Mouse (Mus musculus) ovary, postnatal 36 days (tissue): ENCODE measurements at regions not wholly inside any gene's neighbourhood (a gene's known extent, or its start where the extent isn't known, plus 50 kb on each side); places are given as distances from the start of the nearest gene placed in this dataset.

Experiments
- DNase-seq: peaks from one replicate; pipeline ENCODE4 v3.0.0; 2022; ENCODE audit warnings: low spot score, mixed read lengths

DNA sequence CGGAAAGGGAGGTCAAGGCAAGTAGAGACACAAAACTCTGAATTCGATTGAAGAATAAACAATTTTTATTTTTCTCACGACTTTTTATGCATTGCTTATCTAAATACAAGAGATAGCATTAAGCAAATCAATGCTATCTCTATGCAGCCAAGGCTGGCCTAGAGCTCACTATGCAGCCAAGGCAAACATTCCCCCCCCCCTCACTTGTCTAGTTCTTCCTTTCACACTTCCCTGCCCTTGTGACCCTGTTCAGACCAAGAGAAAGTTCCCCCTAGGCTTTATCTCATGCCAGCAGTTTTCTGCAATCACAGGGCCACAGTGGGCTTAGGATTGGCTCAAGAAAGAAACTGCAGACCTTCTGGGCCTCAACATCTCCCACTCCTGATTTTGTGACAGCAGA, 417.9 kb upstream of the Rag2 start:
- DNase-seq, result no peak

DNA sequence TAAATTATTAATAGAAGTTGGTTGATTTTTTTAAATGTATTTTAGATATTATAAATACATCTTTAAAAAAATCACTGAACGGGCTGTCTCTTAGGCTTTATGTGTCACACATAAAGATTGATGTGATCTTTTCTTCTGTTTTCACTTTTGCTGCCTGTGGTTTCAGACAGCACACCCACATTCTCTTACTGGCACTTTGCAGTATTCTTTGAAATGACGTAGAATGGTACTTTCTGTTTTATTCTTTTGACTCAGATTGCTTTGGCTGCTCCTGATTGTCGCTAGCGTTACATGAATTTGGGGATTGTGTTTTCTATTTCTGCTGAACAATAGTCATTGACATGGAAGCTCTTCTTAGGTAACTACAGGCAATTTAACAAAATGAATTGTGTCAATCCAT, 415.4 kb upstream of the Rag2 start:
- DNase-seq, result no peak

DNA sequence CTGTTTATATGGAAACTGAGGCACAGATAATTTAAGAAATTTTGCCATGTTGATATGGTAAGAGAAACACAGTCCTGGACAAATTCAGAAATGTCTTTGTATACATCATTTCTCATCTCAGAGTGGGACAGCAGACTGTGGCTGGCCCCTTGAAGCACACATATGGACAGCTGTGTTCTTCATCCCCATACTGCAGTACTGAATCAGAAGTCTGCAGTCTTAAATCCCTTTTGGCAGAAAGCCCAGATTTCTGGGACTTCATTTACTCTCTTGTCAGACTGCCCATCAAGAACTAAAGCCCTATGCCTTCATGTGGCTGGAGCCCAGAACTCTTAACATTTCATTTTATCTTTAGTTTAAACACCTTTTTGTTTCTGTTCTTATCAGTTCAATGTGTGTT, 403.8 kb upstream of the Rag2 start:
- no peak for DNase-seq

DNA sequence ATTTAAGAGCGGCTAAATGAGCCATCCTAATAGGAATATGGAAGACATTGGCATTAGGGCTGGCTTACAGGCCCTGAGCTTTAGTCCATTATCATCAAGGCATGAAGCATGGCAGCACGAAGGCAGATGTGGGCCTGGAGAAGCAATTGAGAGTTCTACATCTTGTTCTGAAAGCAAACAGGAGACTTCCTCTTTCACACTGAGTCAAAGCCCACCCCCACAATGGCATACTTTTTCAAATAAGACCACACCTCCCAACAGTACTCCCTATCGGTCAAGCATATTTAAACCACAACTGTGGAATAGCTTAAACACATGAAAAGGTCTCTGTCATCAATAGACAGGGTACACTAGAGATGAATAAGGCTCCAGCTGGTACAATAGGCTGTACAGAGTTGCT, 381.5 kb upstream of the Rag2 start:
- DNase-seq, result no peak

DNA sequence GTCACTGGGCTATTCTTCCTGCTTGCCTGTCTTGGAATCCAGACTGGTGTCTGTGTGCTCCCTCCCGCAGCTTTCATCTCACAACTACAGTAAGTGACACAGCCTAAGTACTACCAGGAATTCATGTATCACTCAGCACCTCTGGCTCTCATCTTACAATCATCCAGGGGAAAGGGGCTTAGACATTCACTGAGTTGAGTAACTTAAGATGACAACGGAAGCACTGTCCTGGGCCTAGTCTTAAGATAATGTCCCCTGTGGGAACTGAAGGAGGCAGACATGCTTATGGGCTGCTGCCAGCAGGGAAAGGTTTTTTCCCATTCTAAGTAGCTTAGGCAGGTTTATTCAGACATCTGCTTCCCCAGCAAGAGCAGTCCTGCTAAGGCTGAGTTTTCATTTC, 377.4 kb upstream of the Rag2 start:
- DNase-seq, result no peak

DNA sequence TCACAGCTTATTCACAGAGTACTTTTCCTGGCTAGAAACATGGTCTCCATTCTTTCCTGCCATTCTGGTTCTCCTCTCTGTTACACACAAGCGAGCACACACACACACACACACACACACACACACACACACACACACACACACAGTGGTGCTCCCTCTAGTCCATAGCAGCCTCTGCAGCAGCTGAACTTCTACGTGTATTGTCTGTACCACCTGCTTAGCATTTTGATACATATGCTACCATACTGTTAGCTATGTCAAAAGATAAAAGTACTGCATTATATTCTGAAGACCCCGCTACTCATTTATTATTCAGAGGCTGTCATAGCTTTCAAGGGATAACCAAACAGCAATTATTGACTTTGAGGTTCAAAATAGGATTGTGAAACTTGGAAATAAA, 372.3 kb upstream of the Rag2 start:
- DNase-seq, result no peak

DNA sequence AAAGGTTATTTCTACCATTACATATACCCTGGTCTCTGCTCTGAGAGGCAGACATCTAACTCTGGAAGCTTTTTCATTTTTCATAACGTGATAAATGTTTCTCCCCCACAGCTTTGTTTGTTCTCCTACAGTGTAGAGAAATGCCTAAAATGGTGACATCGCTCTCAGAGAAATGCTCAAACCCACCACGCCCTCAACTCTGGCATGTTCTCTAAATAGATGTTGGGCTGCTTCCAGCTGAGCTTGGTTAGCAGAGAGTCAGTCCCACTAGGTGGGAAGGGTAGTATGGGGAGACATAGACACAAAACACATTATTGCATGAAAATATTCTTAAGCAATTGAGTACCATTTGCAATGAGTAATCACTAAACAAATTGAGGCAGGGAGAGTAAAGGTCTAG, 368.1 kb upstream of the Rag2 start:
- DNase-seq, result no peak

DNA sequence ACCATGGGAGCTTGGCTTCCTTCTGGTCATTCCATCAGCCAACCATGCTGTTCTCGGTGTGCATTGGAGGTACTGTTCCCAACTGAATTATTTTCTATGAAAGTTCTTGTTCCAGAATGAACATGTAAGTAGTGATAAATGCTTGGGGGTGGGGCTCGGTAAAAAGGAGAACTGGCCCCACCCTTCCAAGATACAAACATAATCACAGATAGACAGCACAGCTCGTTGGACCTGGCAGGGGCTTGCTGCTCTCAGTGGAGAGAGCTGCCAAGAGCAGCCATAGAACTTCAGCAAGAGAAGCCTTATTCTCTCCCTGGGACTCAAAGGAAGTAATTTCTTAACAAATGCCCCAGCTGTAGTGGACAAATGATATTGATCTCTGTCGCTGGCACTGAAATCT, 360.6 kb upstream of the Rag2 start:
- DNase-seq, result no peak

DNA sequence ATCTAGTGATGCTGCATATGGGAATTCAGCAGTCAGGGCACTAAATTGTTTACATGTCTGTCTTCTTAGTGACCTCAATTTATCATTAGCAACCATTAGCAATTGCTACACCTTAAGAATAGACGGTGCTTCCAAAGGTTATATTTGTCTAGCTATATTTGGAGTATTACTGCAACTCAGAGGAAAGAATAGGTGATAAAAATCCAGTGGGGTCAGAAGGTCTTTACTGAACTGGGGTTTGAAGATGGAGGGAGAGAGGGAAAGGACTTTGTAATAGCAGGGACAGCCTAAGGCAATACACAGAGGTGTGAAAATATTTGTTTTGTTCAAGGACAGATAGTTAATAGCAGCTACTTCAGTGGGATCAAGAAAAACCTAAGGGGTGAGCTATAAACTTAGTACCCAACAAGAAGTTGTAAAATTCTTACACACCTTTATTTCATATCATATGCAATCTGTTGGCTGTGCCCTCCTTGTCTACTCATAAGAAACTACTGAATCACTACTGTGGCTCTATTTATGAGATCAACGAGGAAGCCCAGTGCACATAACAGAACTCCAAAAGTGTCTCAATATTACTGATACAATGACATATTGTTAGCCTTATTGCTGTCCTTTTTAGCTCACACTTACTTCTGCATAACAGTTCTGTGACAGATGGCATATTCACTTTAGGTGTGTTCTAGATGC, 357.7 kb upstream of the Rag2 start:
- DNase-seq, result no peak

DNA sequence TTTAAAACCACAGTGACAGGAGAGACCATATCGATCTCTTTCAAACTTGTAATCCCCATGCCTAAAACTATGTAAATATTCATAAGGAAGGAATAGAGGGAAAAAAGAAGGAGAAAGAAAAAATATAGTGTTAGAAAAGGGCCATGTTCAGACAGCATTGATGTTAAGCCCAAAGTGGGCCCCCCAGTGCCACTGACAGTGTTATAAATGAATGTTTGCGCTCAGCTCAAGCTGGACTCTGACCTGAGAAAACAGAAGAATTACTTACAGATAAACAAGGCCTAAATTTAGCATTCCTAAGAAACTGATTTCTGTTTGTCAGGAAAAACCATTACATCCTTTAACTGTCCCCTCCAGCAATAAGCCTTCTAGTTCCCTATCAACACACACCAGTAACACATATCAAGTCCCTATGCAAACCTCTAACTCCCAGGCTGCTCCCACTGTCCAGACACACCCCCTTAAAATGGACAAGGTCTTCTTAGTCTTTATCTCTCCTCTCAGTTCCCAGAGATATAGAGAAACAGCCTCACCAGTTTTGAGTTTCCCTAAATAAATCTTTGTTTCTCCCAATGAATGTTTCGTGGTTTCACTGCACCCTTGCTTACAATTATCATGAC, 350.4 kb upstream of the Rag2 start:
- no peak for DNase-seq

DNA sequence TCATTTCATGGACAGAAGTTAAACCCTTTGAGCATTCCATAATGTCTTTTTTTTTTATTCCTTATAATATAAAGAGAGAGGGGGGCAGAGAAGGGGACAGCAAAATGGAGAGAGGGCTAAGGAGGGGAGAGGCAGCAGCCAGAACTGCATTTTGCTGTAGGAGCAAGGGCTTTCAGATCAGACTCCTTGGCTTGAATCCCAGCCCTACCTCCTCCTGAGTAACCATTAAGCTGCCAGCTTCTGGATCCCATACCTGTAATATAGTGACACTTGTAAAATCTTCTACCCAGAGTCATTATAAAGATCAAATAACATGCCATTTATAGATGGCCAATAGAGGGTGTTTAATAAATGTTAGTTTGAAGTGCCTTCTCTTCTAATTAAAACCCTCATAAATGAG, 339.6 kb upstream of the Rag2 start:
- DNase-seq, result no peak

DNA sequence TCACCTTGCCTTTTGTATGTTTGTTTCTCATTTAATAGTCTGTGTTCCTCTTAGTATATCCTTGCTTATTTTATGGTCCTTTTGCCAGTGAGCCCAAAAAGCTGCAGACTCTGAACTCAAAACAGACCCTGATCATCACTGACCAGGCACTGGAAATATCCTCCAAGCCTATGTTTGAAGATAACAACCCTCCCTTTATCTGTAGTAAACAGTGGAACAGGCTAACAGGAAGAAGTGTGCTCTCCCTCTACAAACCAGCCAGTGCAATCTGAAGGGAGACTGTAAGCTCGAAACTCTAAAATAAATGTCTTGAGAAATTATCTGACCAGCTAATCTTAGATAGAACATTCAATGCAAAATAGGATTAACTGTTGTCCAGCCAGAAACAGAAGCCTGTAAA, 336.4 kb upstream of the Rag2 start:
- DNase-seq, result no peak

DNA sequence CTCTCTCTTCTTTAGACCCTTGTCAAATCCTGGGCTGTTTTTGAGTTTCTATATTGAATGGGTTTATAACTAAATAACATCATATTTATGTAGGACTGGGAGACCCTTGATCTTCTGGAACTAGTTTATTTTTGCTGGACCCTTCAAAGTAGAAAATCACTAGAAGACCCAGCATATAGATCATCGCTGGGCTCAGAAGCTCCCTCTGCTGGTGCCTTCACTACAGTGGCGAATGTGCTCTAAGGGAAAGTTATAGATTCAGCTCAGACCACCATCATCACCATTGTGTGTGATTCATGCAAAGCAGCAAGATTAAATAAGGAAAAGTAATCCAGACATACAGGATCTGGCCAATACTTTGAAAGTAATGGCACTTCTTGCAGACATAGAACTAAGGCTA, 335.4 kb upstream of the Rag2 start:
- no peak for DNase-seq

DNA sequence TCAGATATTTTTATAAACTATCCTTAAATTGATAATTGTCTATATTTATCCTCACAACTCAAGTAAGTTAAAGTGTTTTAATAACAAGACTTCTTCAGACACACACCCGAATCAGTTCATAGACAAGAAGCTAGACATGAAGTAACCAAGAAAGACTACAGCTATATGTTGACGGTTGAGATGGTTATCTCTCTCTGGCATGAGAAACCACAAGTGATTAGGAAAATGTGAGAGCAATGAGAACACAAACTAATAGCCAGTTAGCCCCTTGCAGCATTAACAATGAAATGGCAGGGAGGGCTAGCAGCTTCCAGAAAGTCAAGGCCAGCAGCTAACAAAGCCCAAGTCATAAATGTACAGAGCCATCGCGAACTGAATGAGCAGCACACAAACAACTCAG, 333.8 kb upstream of the Rag2 start:
- DNase-seq, result no peak

DNA sequence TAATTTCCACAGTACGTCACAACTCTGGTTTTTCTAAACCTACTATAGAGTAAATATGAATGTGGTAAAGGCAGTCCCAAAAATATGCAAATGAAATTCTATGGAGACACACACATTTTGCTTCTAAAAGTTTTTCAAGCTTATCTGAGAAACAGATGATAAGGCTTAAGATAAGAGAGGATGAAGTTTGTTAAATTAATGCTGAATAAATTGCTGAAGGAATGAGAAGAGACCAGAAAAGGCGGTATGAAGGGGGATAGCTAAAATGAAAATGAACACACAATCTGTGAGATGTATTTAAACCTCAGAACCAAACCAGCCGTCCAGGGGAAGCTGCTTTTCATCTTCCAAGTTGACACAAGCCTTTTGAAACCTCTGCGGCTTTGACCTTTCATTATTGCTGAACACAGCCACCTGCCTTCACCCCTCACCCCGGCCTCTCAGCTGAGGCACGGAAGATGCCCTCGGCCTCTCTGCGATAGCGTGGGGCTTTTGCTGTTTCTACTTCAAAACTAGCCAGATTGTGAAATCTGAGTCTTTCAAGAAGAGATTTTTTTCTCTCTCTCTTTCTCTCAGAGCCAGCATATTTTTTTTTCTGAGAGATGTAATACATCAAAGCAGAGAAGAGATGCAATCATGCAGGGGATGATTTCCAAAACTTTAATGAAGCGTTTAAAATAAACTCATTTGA, 328.7 kb upstream of the Rag2 start:
- no peak for DNase-seq

DNA sequence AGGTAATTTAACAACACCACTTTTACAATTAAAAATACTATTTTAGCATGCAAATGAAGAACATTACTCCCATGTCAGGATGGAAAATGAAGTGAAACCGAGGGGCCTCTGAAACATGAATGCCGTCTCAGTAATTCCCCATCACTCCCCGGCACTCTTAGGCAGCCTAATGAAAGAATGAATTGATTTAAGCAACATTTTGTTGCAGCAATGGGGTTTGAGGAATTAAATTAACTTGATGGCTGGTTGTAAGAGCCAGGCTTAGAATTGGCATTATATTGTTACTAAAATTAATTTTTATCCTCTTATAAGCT, 328.2 kb upstream of the Rag2 start:
- no peak for DNase-seq

DNA sequence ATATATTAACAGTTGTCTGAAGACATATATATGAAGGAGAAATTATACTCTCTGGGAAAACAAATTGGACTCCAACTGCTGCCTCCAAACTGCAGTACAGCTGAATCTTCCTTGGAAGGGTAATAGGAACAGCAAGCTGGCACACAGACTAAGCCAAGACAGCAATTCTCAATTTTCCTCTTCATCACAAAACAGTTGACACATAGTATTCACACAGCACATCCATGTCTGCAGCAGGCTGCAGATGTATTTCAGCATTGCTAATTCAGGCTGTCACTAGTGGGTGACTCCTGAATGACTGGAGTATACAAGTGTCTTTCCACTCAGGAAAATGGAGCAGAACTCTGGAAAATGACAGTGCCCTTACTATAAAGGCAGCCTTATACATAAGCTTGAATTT, 327.7 kb upstream of the Rag2 start:
- no peak for DNase-seq

DNA sequence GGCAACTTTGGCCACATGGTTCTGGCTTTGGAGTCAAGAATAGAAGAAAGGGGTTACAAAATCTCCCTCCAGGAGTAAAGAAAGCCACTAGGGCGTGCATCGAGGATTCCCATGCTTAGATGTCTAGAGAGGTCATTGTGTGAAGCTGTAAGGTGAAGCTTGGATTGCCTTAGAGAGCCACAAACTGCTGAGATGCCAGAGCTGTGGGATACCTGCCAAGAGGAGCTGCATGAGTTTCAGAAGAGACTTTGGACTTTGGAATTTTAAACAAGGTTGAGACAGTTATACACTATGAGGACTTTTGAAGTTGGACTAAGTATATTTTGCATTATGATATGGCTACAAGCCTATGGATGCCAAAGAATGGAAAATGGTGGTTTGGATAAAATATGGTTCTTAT, 325.4 kb upstream of the Rag2 start:
- no peak for DNase-seq

DNA sequence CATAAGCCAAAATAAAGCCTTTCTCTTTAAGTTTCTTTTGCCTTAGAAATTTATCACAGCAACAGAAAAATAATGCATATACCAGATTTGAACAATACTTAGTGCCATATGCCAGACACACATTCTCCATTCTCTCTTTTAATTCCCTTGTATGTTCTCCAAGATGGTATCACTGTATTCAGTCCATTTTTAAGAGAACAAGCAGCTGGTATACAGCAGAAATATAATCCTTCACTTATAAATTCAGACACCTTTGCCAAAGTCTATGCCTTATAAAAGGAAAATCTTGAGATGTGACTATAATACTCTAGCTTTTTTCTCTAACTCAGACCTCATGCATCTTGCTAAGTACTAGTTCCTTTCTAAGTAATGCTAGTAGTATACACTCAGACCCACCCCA, 324.4 kb upstream of the Rag2 start:
- DNase-seq, result no peak

DNA sequence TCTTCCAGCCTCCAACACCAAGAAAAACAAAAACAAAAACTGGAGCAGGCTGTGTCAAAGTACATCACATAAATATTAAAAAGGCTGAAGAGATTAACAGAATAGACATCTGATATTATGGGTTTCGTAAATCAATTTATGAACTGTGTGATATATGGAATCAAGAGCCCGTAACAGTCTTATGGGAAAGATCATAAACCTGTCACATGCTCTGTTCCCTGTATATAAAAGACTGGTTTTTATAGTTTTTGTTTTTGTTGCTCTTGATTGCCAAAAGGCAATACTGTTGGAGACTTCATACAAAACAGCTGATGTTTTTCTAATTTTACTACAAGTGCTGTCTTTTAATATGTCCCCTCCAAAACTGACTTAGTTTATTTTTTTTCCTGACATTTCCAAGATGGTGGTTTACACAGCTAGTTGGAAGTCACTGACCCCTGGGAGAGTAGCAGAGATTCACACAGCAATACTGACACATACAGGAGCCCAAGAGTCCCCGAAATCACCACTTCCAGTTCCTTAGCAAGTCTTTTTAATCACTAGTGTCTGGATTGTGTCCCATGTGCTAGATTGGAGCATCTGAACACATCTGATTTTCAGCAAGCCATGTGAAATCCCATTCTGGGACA, 303.1 kb upstream of the Rag2 start:
- no peak for DNase-seq

DNA sequence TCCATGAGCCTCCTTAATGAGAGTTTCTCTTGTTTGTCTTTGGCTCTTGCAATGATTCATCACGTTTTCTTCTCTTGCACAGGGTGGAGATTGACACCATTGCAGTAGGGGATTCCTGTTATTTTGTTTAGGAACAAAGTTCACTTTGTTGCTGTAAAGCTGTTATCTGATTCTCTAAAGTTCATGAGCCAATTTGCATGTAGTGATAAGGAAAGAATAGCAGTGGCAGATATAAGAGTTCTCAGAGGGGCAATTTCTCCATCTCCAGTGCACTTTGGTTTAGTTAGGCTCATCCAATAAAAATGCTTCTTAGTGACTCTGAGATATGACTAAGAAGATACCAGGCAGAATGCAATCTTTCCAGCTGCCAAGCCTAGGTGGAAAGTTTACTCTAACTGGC, 267.8 kb upstream of the Rag2 start:
- no peak for DNase-seq

DNA sequence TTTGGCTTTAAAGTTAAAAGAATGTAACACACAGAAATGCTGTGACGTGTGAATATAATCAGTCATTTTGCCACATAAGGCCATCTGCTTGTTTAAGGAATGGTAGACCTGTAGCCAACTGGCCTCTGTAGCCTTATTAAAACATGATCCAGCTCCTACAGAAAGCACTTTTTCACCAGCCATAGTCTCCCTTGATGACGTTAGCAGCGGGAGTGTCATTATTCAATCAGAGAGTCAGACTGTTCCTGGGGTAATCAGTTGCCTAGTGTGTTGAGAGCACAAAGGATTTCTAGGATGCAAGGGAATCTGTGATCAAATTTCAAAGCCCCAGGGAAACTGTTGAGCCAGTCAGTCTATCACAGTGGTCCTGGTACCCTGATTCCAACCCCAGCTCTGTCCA, 260.3 kb upstream of the Rag2 start:
- DNase-seq, result no peak

DNA sequence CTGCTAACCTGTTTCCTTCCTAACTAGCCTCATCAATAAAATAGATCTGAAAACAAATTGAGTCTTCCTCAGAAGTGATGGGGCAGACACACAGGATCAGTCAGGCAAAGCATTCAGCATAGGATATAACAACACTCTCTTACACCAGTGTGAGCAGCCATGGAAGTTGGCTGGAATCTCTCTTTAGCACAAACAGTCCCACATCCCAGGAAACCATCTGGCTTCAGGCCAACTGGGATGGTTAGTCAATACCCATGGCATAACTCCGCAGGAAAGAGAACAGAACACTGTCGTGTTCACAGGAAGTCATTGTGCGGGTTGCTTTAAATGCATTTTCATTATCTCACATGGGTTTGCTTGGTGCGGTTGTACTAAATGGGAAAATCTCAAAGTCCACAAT, 256.2 kb upstream of the Rag2 start:
- no peak for DNase-seq
